ENCODE assay signal across 16 mouse cellular contexts in the genomic region with DNA sequence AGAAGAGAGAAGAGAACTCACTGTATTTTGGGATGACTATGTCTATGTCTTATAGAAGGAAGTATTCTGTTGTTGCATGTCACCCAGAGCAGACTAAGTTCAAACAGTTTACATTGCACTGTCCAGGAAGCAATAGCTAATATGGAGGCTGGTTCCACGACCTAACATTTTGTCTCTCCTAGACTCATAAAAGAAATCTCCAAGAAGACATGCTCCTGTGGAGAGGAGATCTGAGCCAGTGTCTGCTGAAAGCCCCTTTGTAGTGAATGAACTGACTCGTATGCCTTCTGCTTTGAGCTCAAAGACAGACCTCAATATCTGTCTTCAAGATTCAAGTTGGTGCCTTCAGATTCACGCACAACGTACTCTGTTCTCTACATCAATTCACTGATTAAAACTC. TPM values are rescaled to one million over a fixed set of nuclear protein-coding genes. Genes with fewer than 3 reads are reported as not detected.
"Had no signal": no experiment of that assay in that cellular context is flagged by ENCODE, and none has a peak within 500 bp of the region (broad histone marks: within the 10 kb centered on the region; RNA-seq: fewer than 3 reads in every experiment).

No protein-coding gene starts in this region.

- H3K9me3 ChIP-seq: limb, embryonic 12.5 days; liver, embryonic 13.5 days; lung, embryonic 15.5 days; neural tube, embryonic 15.5 days had no signal

- H3K4me3 ChIP-seq: limb, embryonic 12.5 days; liver, embryonic 13.5 days; lung, embryonic 15.5 days; myocyte; neural tube, embryonic 15.5 days had no signal

- H3K9ac ChIP-seq: limb, embryonic 12.5 days; liver, embryonic 13.5 days; liver, postnatal 0 days; lung, embryonic 15.5 days; neural tube, embryonic 15.5 days had no signal

- H3K4me1 ChIP-seq: neural tube, embryonic 15.5 days had no signal

- DNase-seq: kidney, adult 8-10 months; kidney, postnatal 25 days; liver; liver, embryonic 13.5 days; liver, postnatal 0 days; lung, postnatal 36 days; thymus, postnatal 25 days had no signal

- ATAC-seq: intestine, postnatal 0 days; liver, postnatal 0 days had no signal

- H3K27ac ChIP-seq: limb, embryonic 12.5 days; liver, embryonic 13.5 days; lung, embryonic 15.5 days; neural tube, embryonic 15.5 days; stomach, postnatal 0 days had no signal

- H3K36me3 ChIP-seq: limb, embryonic 12.5 days; liver, embryonic 13.5 days; lung, embryonic 15.5 days; neural tube, embryonic 15.5 days had no signal

- H3K4me2 ChIP-seq: limb, embryonic 12.5 days; liver, embryonic 13.5 days; lung, embryonic 15.5 days; neural tube, embryonic 15.5 days had no signal

RNA-seq across cellular contexts. Expression of gene Otx2, which starts 14.0 kb away (rescaled TPM):
- total RNA-seq: megakaryocyte progenitor cell, adult 5-6 weeks had no signal
- polyA plus RNA-seq: intestine, postnatal 0 days; kidney, embryonic 16.5 days; limb, embryonic 12.5 days; liver, embryonic 13.5 days; liver, postnatal 0 days; lung, embryonic 15.5 days; myocyte; stomach, postnatal 0 days; urinary bladder, adult 2 months had no signal
